Mouse (Mus musculus) MEL (cell line): ENCODE results near the gene Magi3. TPM values are rescaled to one million over a fixed set of nuclear protein-coding genes. Genes with fewer than 3 reads are reported as not detected.

ENCODE experiments used
- DNase-seq: peaks from one replicate; pipeline ENCODE4 v3.0.0; 2011; ENCODE audit warnings: low read depth, low spot score
- H3K27ac ChIP-seq: 2 replicates; pipeline ENCODE4 v1.5.1; 2012; ENCODE audit warnings: low read depth, mild to moderate bottlenecking, control low read depth, low read length, moderate library complexity; ENCODE audit not compliant: control insufficient read depth
- H3K27me3 ChIP-seq, 2 experiments: fragments of 150-350 bp in 1 of 2; sonication (generic) in 1 of 2; 2 replicates each; pipeline ENCODE4 v1.6.1; 2012; ENCODE audit warnings: low read length in 2 of 2, mild to moderate bottlenecking in 2 of 2, improper control_type of control experiment in 1 of 2, moderate library complexity in 1 of 2; ENCODE audit not compliant: insufficient read depth in 2 of 2, control insufficient read depth in 1 of 2
- H3K36me3 ChIP-seq, 2 experiments: 2 replicates each; pipeline ENCODE4 v1.6.1; 2012 to 2014; ENCODE audit warnings: low read length in 2 of 2, improper control_type of control experiment in 1 of 2, inconsistent platforms in 1 of 2, mild to moderate bottlenecking in 1 of 2; ENCODE audit not compliant: insufficient read depth in 2 of 2, control insufficient read depth in 1 of 2
- H3K4me1 ChIP-seq, 2 experiments: fragments of 150-350 bp in 1 of 2; sonication (generic) in 1 of 2; 2 replicates each; pipeline ENCODE4 v1.6.1; 2012; ENCODE audit warnings: low read length in 2 of 2, improper control_type of control experiment in 1 of 2, mild to moderate bottlenecking in 1 of 2; ENCODE audit not compliant: insufficient read depth in 2 of 2, control insufficient read depth in 1 of 2
- H3K4me3 ChIP-seq, 2 experiments: fragments of 150-350 bp in 1 of 2; sonication (generic) in 1 of 2; 2 replicates each; pipeline ENCODE4 v1.5.1; 2012; ENCODE audit warnings: low read depth in 2 of 2, low read length in 2 of 2, mild to moderate bottlenecking in 2 of 2, moderate library complexity in 2 of 2, control low read depth in 1 of 2, improper control_type of control experiment in 1 of 2; ENCODE audit not compliant: control insufficient read depth in 1 of 2, insufficient read depth in 1 of 2
- H3K79me2 ChIP-seq: 2 replicates; pipeline ENCODE4 v1.6.1; 2012; ENCODE audit warnings: mild to moderate bottlenecking, low read length, moderate library complexity; ENCODE audit not compliant: control insufficient read depth, poor library complexity, insufficient read depth
- H3K9ac ChIP-seq: 2 replicates; pipeline ENCODE4 v1.6.1; 2012; ENCODE audit warnings: low read depth, mild to moderate bottlenecking, control low read depth, low read length, moderate library complexity; ENCODE audit not compliant: control insufficient read depth, poor library complexity, severe bottlenecking
- H3K9me3 ChIP-seq: fragments of 150-350 bp; sonication (generic); replicated peaks from 2 replicates; pipeline ENCODE4 v1.6.1; 2012; ENCODE audit warnings: mild to moderate bottlenecking, low read length, improper control_type of control experiment, moderate library complexity; ENCODE audit not compliant: insufficient read depth
- BHLHE40 ChIP-seq: IDR thresholded peaks from 2 replicates; pipeline ENCODE4 v1.6.1; 2012; ENCODE audit warnings: low read depth, mild to moderate bottlenecking, inconsistent platforms, low read length, improper control_type of control experiment, borderline replicate concordance
- CHD1 ChIP-seq: IDR thresholded peaks from 2 replicates; pipeline ENCODE4 v1.6.1; 2012; ENCODE audit warnings: low read depth, mild to moderate bottlenecking, inconsistent platforms, low read length, improper control_type of control experiment
- ELF1 ChIP-seq: IDR thresholded peaks from 2 replicates; pipeline ENCODE4 v1.6.1; 2014; ENCODE audit warnings: low read depth, mild to moderate bottlenecking, inconsistent platforms, low read length, improper control_type of control experiment, moderate library complexity
- ETS1 ChIP-seq: IDR thresholded peaks from 2 replicates; pipeline ENCODE4 v1.6.1; 2012; ENCODE audit warnings: low read depth, mild to moderate bottlenecking, inconsistent platforms, low read length, improper control_type of control experiment, moderate library complexity
- KAT2A ChIP-seq: conservative IDR thresholded peaks from 2 replicates; pipeline ENCODE4 v1.6.1; 2012; ENCODE audit warnings: low read depth, low read length, improper control_type of control experiment, inconsistent platforms
- MAFK ChIP-seq: IDR thresholded peaks from 2 replicates; pipeline ENCODE4 v1.6.1; 2011; ENCODE audit warnings: low read depth, mild to moderate bottlenecking, low read length, improper control_type of control experiment, borderline replicate concordance
- MAX ChIP-seq: IDR thresholded peaks from 2 replicates; pipeline ENCODE4 v1.6.1; 2011; ENCODE audit warnings: low read length, improper control_type of control experiment
- MAZ ChIP-seq: IDR thresholded peaks from 2 replicates; pipeline ENCODE4 v1.6.1; 2012; ENCODE audit warnings: low read depth, mild to moderate bottlenecking, inconsistent platforms, low read length, improper control_type of control experiment
- NELFE ChIP-seq: IDR thresholded peaks from 2 replicates; pipeline ENCODE4 v1.6.1; 2011; ENCODE audit warnings: low read depth, low read length, improper control_type of control experiment
- NRF1 ChIP-seq: IDR thresholded peaks from 2 replicates; pipeline ENCODE4 v1.6.1; 2014; ENCODE audit warnings: low read depth, mild to moderate bottlenecking, inconsistent platforms, low read length, improper control_type of control experiment, moderate library complexity; ENCODE audit not compliant: poor library complexity, insufficient read depth, severe bottlenecking
- POLR2A ChIP-seq, 2 experiments: IDR thresholded peaks; 2 replicates each; pipeline ENCODE4 v1.6.1; 2011 to 2012; ENCODE audit warnings: low read length in 2 of 2, mild to moderate bottlenecking in 2 of 2, control low read depth in 1 of 2, improper control_type of control experiment in 1 of 2, low read depth in 1 of 2, moderate library complexity in 1 of 2; ENCODE audit not compliant: control insufficient read depth in 1 of 2, insufficient read depth in 1 of 2, poor library complexity in 1 of 2
- POLR2AphosphoS2 ChIP-seq: IDR thresholded peaks from 2 replicates; pipeline ENCODE4 v1.6.1; 2011; ENCODE audit warnings: low read length, improper control_type of control experiment
- POLR2AphosphoS5 ChIP-seq: IDR thresholded peaks from 2 replicates; pipeline ENCODE4 v1.6.1; 2012; ENCODE audit warnings: low read depth, borderline replicate concordance, mild to moderate bottlenecking, inconsistent platforms, low read length, moderate library complexity, mixed read lengths
- SIN3A ChIP-seq: IDR thresholded peaks from 2 replicates; pipeline ENCODE4 v1.6.1; 2012; ENCODE audit warnings: low read length, improper control_type of control experiment, inconsistent platforms
- TAL1 ChIP-seq: IDR thresholded peaks from 2 replicates; pipeline ENCODE4 v1.6.1; 2012; ENCODE audit warnings: mild to moderate bottlenecking, inconsistent platforms, low read length, moderate library complexity, mixed read lengths
- TCF12 ChIP-seq: IDR thresholded peaks from 2 replicates; pipeline ENCODE4 v1.6.1; 2014; ENCODE audit warnings: low read depth, mild to moderate bottlenecking, inconsistent platforms, low read length, improper control_type of control experiment, moderate library complexity
- USF1 ChIP-seq: IDR thresholded peaks from 2 replicates; pipeline ENCODE4 v1.6.1; 2014; ENCODE audit warnings: low read depth, mild to moderate bottlenecking, inconsistent platforms, low read length, improper control_type of control experiment, moderate library complexity
- ZKSCAN1 ChIP-seq: IDR thresholded peaks from 2 replicates; pipeline ENCODE4 v1.6.1; 2012; ENCODE audit warnings: low read depth, mild to moderate bottlenecking, inconsistent platforms, low read length, improper control_type of control experiment, moderate library complexity
- polyA plus RNA-seq, 2 experiments: library from polyadenylated mRNA; stranded (reverse) in 1 of 2; unstranded in 1 of 2; fragments of >175 nt in 1 of 2; fragments of >200 nt in 1 of 2; gene quantifications; 2 replicates each; pipeline versions ENCODE4 v1.2.1 to v1.2.4; 2012; ENCODE audit warnings: low replicate concordance in 2 of 2, low read depth in 1 of 2; ENCODE audit not compliant: insufficient read length in 2 of 2, insufficient read depth in 1 of 2, missing spikeins in 1 of 2
- total RNA-seq: library from RNA; depleted of rRNA; stranded (reverse); fragments of 300-350 nt; gene quantifications from 2 replicates; pipeline ENCODE4 v1.2.3, GENCODE M21; 2012

The Magi3 gene
- total and polyA plus RNA-seq, 3 experiments = 0.04 to 0.18 TPM; not detected in 1

DNA sequence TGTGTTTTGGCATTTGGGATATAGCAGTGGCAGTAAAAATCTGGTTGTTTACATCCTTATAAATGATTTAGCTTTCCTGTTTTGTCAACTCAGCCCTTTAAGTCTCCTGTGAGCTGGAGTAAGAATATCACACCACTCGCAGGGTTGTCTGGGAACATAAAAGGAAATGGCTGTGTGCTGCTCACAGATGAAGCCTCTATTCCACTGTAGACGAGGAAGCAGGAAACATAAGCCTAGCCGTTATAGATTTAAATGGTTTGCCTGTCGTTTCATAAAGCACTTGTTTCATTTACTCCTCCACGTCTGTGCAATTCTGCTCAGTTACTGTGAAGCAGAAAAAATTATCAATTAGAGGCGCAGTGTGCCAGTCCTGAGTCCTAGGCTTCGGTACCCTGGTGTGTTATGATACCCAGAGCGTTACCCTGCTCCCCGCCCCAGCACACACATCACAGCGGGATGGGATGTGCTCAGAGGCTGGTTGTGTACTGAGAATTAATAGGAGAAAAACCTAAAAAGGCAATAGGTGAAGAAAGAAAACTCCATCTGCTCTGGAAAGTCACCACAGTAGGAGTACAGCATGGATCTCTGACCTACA lies 17.8 kb upstream of the Magi3 start:
- TF ChIP-seq CHD1 (no peak), POLR2A (IDR thresholded peaks at IDR 0.05; ENCODE audit: control insufficient read depth in 1 of 2, insufficient read depth in 1 of 2, low read depth in 1 of 2, low read length in 2 of 2, poor library complexity in 1 of 2) (no peak), SIN3A (no peak), ZKSCAN1 (no peak), KAT2A (no peak), TCF12 (no peak), ELF1 (no peak), USF1 (no peak), BHLHE40 (no peak), MAFK (no peak), MAX (no peak), TAL1 (no peak), NRF1 (no peak), ETS1 (no peak), NELFE (no peak), POLR2AphosphoS5 (no peak)

DNA sequence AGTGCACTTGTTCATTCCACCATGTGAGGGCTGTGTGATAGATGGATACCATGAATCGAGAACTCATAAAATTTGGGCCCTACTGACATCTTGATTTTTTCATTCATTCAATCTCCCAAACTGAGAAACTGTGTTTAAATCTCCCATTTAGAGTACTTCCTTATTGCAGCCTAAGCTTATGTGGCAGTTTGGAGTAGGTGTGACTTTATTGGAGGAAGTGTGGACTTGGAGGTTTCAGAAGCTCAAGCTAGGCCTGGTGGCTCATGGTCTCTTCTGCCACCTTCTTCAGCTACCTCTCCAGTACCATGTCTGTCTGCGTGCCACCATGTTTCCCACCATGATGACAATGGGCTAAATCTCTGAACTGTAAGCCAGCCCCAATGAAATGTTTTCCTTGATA lies 15.9 kb upstream of the Magi3 start:
- no peak overlapping the region for H3K27ac ChIP-seq
- no peaks in the 10 kb centered on the region for H3K27me3 ChIP-seq
- no peaks in the 10 kb centered on the region for H3K9me3 ChIP-seq
- DNase-seq = no peak
- no peaks in the 10 kb centered on the region for H3K79me2 ChIP-seq
- no peaks in the 10 kb centered on the region for H3K4me1 ChIP-seq
- no peak overlapping the region for H3K9ac ChIP-seq
- H3K36me3 ChIP-seq = no peaks in the 10 kb centered on the region
- no peak for TF ChIP-seq MAZ
- TF ChIP-seq KAT2A = no peak
- no peak for TF ChIP-seq POLR2AphosphoS2
- no peak overlapping the region for H3K4me3 ChIP-seq

More for the DNA sequence above, 17.8 kb upstream of the Magi3 start:
- Histone ChIP-seq H3K4me3 (no peak overlapping the region), H3K27me3 (no peaks in the 10 kb centered on the region; a peak in 1 of 4 replicates), H3K27ac (no peak overlapping the region), H3K36me3 (no peaks in the 10 kb centered on the region), H3K4me1 (no peaks in the 10 kb centered on the region), H3K79me2 (no peaks in the 10 kb centered on the region), H3K9me3 (no peaks in the 10 kb centered on the region), H3K9ac (no peak overlapping the region)
- no peak for DNase-seq
